Mouse (Mus musculus) ovary, postnatal 10 days (tissue): Measurements from ENCODE around the gene Thnsl2.
A peak's percentile ranks its signal among the peaks of the same experiment; 100 is the strongest.

Experiments used
- DNase-seq: peaks from one replicate; pipeline ENCODE4 v3.0.0; 2022; ENCODE audit warnings: low spot score

The Thnsl2 gene

GRCm38 (mm10) chr6:71143894-71144455 is at the start of gene Thnsl2:
Gene Thnsl2 (minus strand): TSS chr6:71144439.
- peak; percentile 70 for DNase-seq

DNA sequence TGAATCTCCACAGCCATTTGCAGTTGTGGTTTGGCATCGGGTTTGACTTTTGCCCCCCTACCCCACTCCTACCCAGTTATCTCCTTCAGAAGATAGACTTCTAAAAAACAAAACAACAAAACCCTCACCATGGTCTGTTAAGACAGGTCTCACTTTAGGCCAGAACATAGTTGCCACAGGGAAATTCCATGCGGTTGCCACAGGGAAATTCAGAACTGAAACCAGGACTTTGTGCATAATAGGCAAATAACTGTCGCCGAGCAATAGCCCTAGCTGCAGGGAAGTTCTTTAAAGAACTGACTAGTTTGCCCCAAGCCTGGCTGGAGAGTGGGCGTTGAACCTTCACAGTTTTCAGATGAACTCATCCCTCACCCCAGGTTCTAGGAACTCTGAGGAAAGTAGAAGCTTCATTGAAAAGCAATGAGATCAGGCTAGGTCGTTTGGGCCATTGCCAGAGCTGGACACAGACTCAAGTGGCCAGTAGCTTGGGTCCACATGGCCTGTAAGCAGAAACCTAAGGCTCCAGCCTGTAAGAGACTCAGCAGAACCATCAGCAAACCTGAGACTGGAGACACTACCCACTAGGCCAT is 49.0 kb upstream of the Thnsl2 start:
- DNase-seq, result no peak

- no peak for DNase-seq
Measured at GRCm38 (mm10) chr6:71190501-71190900, 46.3 kb upstream of the Thnsl2 start.

DNA sequence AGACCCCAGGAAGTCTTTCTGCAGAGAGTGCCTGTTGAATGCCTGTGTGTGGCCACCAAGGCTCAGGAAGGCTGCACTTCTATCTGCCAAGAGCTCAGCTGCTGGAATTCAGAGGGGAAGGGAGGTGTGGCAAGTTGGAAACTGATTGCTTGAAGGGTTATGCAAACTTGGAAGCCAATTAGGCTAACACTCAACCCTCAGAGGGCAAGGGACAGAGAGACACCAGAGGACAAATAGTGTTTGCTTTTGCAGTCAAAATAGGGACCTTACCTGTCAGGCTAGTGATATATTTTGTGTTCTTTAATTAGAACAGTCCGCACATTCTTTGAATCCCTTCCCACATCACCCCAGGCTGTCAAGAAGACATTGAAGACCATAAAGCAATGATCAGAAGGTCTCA is 45.3 kb upstream of the Thnsl2 start:
- no peak for DNase-seq

- DNase-seq, result no peak
Measured at GRCm38 (mm10) chr6:71184941-71185604, 40.8 kb upstream of the Thnsl2 start.

DNA sequence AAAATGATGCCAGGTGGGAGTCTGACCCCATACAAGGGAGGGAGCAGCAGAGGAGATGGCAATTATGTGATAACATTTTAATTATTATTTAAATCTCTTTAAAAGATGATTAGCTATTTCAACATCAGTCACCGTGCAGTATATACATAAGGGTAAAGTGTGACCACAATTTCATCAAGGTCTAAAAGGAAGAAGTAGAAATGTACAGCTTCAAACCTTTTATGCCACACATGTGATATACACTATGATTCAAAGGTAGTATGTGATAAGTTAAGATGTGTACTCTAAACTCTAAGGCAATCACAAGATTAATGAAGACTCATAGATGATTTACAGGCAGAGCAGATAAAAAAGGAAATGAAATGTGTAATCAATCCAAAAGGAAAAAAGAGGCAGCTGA is 36.4 kb upstream of the Thnsl2 start:
- DNase-seq, result no peak

- no peak for DNase-seq
Measured at GRCm38 (mm10) chr6:71172812-71173580, 28.8 kb upstream of the Thnsl2 start.

- DNase-seq, result no peak
Measured at GRCm38 (mm10) chr6:71166551-71167169, 22.4 kb upstream of the Thnsl2 start.

DNA sequence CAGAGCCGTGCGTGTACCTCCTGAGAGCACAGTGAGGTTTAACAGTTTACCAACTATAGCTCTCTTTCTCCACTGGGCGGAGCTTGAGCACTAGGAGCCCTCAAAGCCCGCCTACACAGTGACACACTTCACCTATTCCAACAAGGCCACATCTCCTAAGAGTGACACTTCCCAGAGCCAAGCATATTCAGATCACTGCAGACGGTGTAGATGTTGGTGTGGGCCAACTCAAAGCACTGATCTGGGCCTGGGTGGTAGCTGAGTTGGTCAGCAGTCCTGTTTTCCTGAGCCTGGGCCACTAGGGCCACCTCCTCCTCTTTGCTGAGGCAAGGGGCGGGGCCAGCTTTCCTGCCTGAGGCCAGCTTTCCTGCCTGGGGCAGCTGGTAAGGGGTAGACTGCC is 20.2 kb upstream of the Thnsl2 start:
- no peak for DNase-seq

GRCm38 (mm10) chr6:71162269-71162668 is 18.0 kb upstream of the Thnsl2 start:
- DNase-seq, result no peak

- no peak for DNase-seq
Measured at GRCm38 (mm10) chr6:71161290-71161689, 17.1 kb upstream of the Thnsl2 start.

- no peak for DNase-seq
Measured at GRCm38 (mm10) chr6:71156674-71157326, 12.6 kb upstream of the Thnsl2 start.

- no peak for DNase-seq
Measured at GRCm38 (mm10) chr6:71154861-71155260, 10.6 kb upstream of the Thnsl2 start.

- no peak for DNase-seq
Measured at GRCm38 (mm10) chr6:71153486-71153885, 9.2 kb upstream of the Thnsl2 start.

DNA sequence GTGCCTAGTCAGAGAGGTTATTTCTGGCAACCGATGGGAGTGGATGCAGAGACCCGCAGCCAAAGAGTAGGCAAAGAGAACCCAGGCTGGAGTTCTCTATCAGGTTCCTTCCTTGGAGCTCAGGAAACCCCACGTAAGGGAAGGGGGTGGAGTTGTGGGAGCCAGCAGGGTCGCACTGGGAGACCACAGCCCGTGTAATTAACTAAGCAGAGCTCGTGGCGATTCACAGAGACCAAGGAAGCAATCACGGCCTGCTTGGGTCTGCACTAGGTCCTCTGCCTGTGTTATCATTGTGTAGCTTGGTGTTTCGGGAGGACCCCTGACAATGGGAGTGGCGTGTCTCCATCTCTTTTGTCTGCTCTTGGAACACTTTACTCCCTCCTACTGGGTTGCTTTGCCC is 6.9 kb upstream of the Thnsl2 start:
- DNase-seq, result no peak

DNA sequence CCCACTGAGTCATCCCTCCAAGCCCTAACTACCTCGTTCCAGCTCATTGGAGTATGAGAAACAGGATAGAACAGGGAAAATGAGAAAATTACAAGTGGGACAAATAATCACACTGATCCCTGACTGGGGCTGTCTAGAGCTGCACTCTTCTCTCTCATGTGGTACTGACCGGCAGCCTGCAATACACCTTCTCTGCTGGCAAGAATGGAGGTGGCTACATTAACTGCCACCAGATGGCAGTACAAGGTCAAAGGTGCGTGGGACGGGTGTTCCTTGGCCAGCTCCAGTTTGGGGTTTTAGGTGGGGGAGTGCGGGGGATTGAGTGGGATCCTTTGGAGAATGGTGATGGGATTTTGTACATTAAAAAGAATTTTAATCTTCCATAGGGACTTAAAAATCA is 5.3 kb upstream of the Thnsl2 start:
- no peak for DNase-seq

GRCm38 (mm10) chr6:71148336-71148735 is 4.1 kb upstream of the Thnsl2 start:
- no peak for DNase-seq

- no peak for DNase-seq
Measured at GRCm38 (mm10) chr6:71145288-71145989, 1.2 kb upstream of the Thnsl2 start.

DNA sequence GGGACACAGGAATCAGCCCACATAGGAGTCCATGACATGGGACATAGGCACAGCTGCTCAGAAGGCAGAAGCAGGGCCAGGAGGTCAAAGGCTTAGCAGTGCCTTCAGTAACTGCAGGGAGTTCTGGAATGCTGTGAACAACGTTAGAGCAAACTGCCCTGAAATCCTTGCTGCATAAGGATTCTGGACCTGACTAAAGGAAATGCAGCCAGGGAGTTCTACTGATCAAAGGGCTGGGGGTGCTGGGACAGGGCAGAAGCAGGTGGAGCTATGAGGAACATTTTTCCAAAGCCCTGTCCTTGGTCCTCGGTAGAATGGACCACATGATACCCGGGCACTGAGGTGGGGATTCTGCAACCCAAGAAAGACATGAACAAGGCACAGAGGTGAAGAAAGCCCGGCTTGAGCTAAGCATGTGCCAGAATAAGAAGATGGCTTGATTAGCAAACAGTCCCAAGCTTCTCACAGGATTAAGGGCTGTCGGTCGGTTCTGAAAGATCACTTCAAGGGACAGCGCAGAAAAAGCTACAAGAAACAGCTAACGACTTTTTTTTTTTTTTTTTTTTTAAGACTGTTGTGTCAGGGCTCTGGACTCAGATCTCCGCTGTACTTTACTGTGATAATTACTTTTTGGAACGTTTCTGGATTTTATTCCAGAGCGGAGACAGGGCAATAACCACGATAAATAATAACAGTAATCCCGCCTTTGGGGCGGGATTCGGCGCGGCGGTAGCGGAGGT is 915 bp downstream of the Thnsl2 start:
- no peak for DNase-seq

GRCm38 (mm10) chr6:71135031-71135430 is 9.2 kb downstream of the Thnsl2 start:
- no peak for DNase-seq

DNA sequence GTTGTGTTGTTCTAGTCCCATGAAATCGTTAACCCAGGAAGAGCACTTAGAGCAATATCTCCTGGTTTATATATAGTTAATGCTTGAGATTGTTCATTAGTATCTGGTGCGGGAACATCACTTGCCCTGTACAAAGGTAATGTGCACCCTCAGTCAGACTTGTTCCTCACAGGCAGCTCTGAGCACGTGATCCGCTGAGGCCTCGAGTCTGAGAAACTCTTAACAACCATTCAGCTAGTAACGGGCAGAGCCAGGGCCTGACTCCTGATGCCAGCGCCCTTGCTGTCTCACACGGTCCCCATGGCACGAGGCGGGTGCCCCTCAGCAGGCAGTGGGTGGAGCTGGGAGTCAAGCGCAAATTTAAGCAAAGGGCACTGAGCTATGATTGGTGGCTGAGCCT is 10.7 kb downstream of the Thnsl2 start:
- no peak for DNase-seq
